Mouse (Mus musculus) ovary, postnatal 10 days (tissue): ENCODE measurements around the gene Cspg4.
"Not testable (repeated sequence)": the region's sequence is repeated elsewhere in the genome, so short reads cannot be mapped to it uniquely, and the experiment has no call there.

Experiments
- DNase-seq: peaks from one replicate; pipeline ENCODE4 v3.0.0; 2022; ENCODE audit warnings: low spot score

Cspg4 gene

GRCm38 (mm10) chr9:56926387-56926786, 61.6 kb downstream of the Cspg4 start:
- DNase-seq, result no peak

- no peak for DNase-seq
Measured at GRCm38 (mm10) chr9:56927191-56928012, 62.6 kb downstream of the Cspg4 start.

DNA sequence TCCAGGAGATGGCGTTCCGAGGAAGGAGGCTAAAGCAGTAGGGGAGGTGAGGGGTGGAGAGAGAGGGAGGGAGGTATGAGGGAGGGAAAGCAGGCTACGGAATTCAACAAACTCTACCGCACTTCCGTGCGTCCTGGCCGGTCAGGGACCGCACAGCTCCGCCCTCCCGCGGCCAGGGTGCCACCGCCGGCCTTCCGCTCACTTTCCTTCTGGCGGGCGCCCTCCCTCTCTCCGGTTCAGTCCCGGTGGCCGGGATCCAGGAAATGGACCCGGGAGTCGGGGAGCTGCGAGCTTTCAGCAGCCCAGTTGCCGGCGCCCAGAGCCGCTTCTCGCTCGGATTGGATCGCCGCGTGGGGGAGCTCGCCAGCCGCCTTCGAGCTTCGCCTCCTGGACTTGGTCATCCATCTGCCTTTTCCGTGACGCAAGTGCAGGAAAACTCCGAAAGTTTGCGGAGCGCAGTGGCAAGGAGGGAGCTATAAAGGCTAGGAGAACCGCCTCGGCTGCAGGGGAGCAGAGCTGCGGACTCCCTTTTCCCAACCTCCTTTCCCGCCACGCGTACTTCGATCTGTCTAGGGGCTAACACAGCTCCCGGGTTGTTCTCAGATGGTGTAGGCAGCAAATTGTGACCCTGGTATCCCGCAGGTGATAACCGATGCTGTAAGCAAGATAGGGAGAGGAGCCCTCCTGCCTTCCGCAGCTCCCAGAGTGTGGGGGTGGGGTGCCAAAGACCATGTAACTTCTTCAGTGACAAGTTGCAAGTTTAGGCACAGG, 63.4 kb downstream of the Cspg4 start, which contains the start of gene Snx33:
TSS of gene Snx33 (minus strand) at position 331 of the 771 bp plus-strand sequence.
- DNase-seq, result peak; percentile 93

GRCm38 (mm10) chr9:56929496-56929895, 64.7 kb downstream of the Cspg4 start:
- DNase-seq, result no peak

- DNase-seq, result no peak
Measured at GRCm38 (mm10) chr9:56930556-56930955, 65.7 kb downstream of the Cspg4 start.

DNA sequence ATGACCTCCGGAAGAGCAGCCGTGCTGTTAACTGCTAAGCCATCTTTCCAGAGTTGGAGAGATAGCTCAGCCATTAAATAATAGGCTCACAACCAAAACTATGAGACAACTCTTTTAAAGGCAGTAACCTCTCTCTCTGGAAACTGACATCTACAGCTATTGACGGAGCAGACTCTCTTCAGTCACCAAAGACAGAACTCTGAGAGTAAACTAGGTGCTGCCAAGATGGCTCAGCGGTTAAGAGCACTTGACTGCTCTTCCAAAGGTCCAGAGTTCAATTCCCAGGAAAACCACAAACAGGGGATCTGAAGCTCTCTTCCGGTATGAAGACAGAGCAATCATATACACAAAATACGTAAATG, 72.0 kb downstream of the Cspg4 start:
- no peak for DNase-seq

DNA sequence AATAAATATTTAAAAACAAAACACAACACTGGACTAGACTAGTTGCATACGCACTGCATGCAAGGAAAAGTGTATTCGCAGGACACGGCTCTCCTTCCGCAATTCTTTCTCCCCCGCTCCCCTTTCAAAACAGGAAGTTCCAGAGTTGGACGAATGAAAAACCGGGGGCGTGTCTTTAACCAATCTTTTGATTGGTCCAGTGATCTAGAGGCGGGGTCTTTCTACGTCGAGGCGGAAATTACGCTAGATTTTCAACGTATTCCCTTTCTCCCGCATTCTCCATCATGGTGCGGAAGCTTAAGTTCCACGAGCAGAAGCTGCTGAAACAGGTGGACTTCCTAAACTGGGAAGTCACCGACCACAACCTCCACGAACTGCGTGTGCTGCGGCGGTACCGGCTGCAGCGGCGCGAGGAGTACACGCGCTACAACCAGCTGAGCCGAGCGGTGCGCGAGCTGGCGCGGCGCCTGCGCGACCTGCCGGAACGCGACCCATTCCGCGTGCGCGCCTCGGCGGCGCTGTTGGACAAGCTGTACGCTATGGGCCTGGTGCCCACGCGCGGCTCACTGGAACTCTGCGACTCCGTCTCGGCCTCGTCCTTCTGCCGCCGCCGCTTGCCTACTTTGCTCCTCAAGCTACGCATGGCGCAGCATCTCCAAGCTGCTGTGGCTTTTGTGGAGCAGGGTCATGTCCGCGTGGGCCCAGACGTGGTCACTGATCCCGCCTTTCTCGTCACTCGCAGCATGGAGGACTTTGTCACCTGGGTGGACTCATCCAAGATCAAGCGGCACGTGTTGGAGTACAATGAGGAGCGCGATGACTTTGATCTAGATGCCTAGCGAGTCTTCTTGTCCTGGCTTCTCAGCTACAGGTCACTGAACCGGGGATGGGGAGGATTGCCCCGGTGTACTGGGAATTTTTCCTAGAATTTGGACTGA, 72.7 kb downstream of the Cspg4 start, which contains the start of gene Imp3:
TSS of gene Imp3 (plus strand) at position 253 of the 938 bp plus-strand sequence.
- DNase-seq, result peak; percentile 63

- DNase-seq, result no peak
Measured at GRCm38 (mm10) chr9:56938374-56938773, 73.5 kb downstream of the Cspg4 start.

- not testable (repeated sequence) for DNase-seq
Measured at GRCm38 (mm10) chr9:56947481-56947880, 82.6 kb downstream of the Cspg4 start.

GRCm38 (mm10) chr9:56948699-56949098, 83.9 kb downstream of the Cspg4 start:
- not testable (repeated sequence) for DNase-seq
